Mouse (Mus musculus) c-Kit-positive CD71-positive TER-119-negative erythroid progenitor cells, embryonic 14.5 days (primary cell): ENCODE results near the gene Fmo9.

ENCODE experiments used
- DNase-seq: peaks from one replicate; pipeline ENCODE4 v3.0.0-alpha.2; 2013; ENCODE audit warnings: low read depth

Gene Fmo9

DNA sequence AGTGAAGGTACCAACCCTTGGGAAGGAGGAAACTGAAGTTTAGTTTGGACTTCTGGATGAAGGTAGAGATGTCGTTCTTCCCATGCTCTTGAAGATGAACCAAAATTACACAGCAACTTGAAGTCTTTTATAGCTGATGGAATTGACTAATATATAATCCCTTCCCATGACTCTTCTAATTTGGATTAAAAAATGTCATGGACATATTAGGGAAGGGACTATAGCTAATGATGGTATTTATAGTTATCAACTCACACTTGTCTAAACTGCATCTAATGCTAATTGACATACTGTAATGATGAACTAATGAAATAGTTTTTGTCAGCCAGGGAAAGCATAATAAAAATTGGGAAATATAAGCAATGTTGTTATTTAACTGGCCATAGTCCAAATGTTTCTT lies at the start of gene Fmo9:
TSS of gene Fmo9 (minus strand) at position 101 of the 400 bp plus-strand sequence.
- DNase-seq, result no peak

DNA sequence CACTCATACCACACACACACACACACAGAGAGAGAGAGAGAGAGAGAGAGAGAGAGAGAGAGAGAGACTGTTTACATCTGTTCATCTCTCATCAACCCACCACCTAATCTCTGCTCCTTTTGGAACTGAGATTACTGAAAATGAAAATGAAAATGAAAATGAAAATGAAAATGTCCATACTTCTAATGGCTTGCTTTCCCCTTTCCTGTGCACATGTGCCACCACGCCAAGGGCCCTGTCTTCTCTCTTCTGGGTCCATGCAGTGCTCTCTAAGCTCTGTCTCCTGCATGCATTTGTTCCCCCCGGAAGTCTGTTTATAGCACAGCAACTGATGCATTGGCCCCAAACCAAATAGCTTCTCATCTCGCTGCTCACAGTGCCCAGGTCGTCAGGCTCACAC lies 49.2 kb upstream of the Fmo9 start:
- DNase-seq, result no peak

DNA sequence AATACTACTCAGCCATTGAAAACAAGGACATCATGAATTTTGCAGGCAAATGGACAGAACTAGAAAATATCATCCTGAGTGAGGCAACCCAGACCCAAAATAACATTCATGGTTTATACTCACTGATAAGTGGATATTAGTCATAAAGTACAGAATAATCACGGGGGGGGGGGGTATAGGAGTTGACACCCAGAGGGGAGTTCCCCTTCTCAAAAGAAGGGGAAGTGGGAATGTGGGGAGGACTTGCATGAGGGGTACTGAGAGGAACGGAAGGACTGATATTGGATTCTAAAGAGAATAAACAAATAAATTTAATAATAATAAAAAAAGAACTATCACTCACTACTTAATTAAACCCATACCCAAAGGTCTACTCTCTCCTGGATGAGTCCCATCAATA lies 48.6 kb upstream of the Fmo9 start:
- no peak for DNase-seq

DNA sequence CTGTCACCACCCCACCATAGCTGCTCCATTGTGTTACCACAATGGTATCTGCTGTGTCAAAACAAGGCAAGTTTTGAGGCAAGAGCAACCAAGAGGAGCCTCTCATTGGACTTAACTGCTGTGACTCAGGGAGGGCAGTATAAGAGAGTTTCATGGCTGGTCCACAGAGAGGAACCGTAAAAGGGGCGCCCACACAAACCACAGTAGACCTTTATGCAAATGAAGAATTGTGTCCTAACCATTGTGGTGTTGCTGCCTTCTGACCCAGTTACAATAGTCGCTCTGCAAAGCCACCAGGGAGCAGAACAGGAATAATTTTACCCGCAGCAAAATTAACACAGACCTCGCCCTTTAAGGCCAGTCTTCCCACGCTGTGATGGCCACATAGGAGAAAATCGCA lies 29.2 kb upstream of the Fmo9 start:
- no peak for DNase-seq

DNA sequence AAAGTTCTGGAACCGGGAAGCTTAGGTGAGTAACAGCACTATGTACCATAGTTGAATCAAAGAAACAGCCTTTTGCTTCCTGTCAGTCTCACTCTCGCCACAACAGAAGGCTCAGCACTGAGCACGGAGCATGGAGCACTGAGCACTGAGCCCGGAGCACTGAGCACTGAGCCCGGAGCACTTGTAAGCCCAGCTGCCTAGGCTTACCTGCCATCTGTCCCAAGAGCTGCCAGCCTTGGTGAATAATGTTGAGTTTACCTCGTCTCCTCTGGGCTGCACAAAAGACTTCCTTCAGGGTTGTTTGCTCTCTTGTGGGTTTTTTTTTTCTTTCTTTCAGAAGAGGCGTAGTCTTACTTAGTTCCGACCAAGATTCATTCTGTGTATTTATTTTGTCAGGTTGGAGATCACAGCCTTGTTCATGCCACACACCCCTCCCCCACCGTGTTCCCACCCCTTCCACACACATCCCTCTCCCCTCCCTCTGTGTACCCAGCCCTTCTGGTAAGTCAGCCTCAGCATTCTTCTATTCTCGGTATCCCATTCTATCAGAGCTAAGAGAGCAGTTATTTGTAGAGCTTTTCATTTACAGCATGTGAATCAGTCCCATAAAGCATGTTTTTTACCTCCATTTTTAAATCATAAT lies 20.7 kb upstream of the Fmo9 start:
- no peak for DNase-seq

DNA sequence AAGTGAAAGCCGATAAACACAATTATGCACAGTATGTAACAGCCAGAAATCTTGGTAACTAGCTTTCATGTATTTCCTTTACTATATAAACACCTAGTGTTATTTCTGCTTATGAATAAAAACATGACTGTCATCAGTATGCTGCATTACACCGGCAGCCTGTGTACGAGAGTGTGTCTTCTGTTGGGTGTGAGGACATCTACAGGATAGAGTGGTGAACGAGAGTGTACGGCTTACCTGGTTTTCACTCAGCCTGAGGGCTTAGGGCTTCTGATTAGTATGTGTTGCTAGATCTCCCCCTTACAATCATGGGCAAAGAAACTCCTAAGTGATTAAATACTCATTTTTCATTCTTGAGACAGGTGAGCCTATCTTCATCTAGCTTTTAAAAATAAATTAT lies 12.4 kb downstream of the Fmo9 start:
- DNase-seq, result no peak

DNA sequence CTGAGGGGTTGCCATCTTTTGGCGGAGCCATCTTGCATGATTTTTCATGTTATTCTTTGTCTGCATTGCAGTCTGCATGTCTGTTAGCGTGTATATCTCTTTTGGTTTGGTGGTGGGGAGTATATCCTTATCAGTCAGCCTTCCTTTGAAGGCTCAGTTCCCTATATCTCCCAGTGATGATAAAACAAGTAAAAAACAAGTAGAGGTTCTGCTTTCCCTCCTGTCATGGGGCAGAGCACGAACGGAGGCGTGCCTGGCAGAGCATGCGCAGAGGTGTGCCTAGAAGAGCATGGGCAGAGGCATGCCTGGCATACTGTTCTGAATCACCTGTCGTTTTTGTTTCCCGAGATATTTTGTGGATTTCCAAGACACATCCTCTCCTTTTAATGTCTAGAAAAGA lies 20.8 kb downstream of the Fmo9 start:
- no peak for DNase-seq

DNA sequence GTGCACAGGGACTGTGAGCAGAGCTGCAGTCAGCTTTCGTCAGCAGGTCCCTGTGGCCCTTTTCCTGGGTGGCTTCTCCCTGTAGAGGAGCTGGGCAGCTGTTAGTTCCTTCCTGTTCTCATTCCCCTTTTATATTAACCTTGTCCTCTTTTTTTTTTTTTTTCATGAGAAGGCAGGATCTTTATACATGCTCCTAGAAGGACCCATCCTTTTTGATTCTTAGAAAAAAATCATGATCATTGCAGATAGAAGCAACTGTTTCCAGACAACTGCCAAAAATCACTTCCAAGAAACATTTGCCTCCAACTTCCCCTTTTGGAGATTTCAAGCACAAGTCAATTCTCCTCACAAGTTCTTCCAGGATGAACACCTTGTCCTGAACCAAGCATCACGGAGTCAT lies 34.1 kb downstream of the Fmo9 start, which contains the start of gene Gm4847:
TSS of gene Gm4847 (minus strand) at position 101 of the 400 bp plus-strand sequence.
- DNase-seq, result no peak
